Comparison of ENCODE assay signal across 8 mouse cellular contexts in genomic region chr2:152810158-152810941, GRCm38 (mm10). TPM values are rescaled to one million over a fixed set of nuclear protein-coding genes. Genes with fewer than 3 reads are reported as not detected.
DNase-seq lines count a peak whose midpoint lies in the region; ATAC-seq and TF ChIP-seq lines count a peak whose summit lies in the region.

No protein-coding gene starts in this region.

- peaks cover 92% of the 10 kb centered on the region for H3K79me2 ChIP-seq in macrophage (ENCODE audit: inconsistent target)

- DNase-seq in layer of hippocampus, adult 2 months (ENCODE audit: low spot score in 2 of 2), result no peak
- no peak for DNase-seq in layer of hippocampus, adult 9-10 months (ENCODE audit: low spot score)
- DNase-seq in cerebellum, adult 11 months, result no peak
- DNase-seq in neural tube, embryonic 10.5 days (ENCODE audit: extremely low spot score, low spot score), result no peak

- H3K9me3 ChIP-seq in E14TG2a.4 (ENCODE audit: low read length), result no peaks in the 10 kb centered on the region
- H3K9me3 ChIP-seq in hindbrain, embryonic 16.5 days (ENCODE audit: control insufficient read depth, low read length), result no peaks in the 10 kb centered on the region

- no peak overlapping the region for H3K9ac ChIP-seq in hindbrain, embryonic 16.5 days (ENCODE audit: low read depth, low read length)

- no peak overlapping the region for H3K4me3 ChIP-seq in layer of hippocampus, adult 2 months
- peak overlapping the region; percentile 14; the same call in 1 of the 2 replicates for H3K4me3 ChIP-seq in E14TG2a.4 (replicated peaks; ENCODE audit: low read length)
- H3K4me3 ChIP-seq in macrophage (ENCODE audit: inconsistent target), result no peak overlapping the region
- H3K4me3 ChIP-seq in hindbrain, embryonic 16.5 days (ENCODE audit: low read length), result no peak overlapping the region

- WGBS in macrophage (ENCODE audit: missing documents), result 69% methylated on average over 5 of the region's 5 CpGs
- WGBS in hindbrain, embryonic 16.5 days, result 87% methylated on average over 5 of the region's 5 CpGs

- TF ChIP-seq CTCF in layer of hippocampus, adult 2 months (conservative IDR thresholded peaks at IDR 0.05), result no peak
- no peak for TF ChIP-seq CTCF in E14TG2a.4 (conservative IDR thresholded peaks at IDR 0.05; ENCODE audit: low read length)

- H3K36me3 ChIP-seq in E14TG2a.4 (ENCODE audit: insufficient read depth, low read length) (peaks cover 36% of the 10 kb centered on the region), macrophage (ENCODE audit: inconsistent target) (no peaks in the 10 kb centered on the region)
- H3K36me3 ChIP-seq in hindbrain, embryonic 16.5 days (ENCODE audit: control insufficient read depth, insufficient read depth, low read length), result no peaks in the 10 kb centered on the region

- H3K4me1 ChIP-seq in E14TG2a.4 (replicated peaks; ENCODE audit: low read depth, low read length), result peaks cover 97% of the 10 kb centered on the region
- H3K4me1 ChIP-seq in hindbrain, embryonic 16.5 days (ENCODE audit: control insufficient read depth, insufficient read depth, low read depth, low read length), result peaks cover 2% of the 10 kb centered on the region

- peak; percentile 23; the same call in 1 of the 2 replicates for ATAC-seq in erythroblast, adult 5-6 weeks (replicated peaks; ENCODE audit: low FRiP score, poor library complexity, severe bottlenecking)
- no peak for ATAC-seq in hindbrain, embryonic 16.5 days

- H3K27ac ChIP-seq in layer of hippocampus, adult 2 months, result peak overlapping the region; percentile 75
- peak overlapping the region; percentile 99 for H3K27ac ChIP-seq in macrophage
- H3K27ac ChIP-seq in hindbrain, embryonic 16.5 days (ENCODE audit: low read depth, low read length), result no peak overlapping the region

- no peak overlapping the region for H3K4me2 ChIP-seq in hindbrain, embryonic 16.5 days (ENCODE audit: low read length)

- H3K27me3 ChIP-seq in E14TG2a.4 (ENCODE audit: insufficient read depth, low read length), result no peaks in the 10 kb centered on the region
- H3K27me3 ChIP-seq in hindbrain, embryonic 16.5 days (replicated peaks; ENCODE audit: control insufficient read depth, insufficient read depth, low read length), result no peaks in the 10 kb centered on the region

RNA-seq across cellular contexts. Expression of gene Bcl2l1, which starts 21.2 kb away (rescaled TPM):
- 100 to 1,000 TPM; 129 to 134 TPM for total RNA-seq in layer of hippocampus, adult 2 months (2021)
- 543 and 572 TPM in 2 replicates for total RNA-seq in erythroblast, adult 5-6 weeks (2015; ENCODE audit: low replicate concordance)
- total RNA-seq in erythroblast, adult 5-6 weeks (2017; ENCODE audit: low replicate concordance), result 807 and 937 TPM in 2 replicates
- 100 to 1,000 TPM; 136 to 537 (median 201) TPM for total RNA-seq in macrophage (2018; cell fraction: chromatin; rRNA removed)
- 100 to 1,000 TPM in 7 of 26 experiments, 10 to 100 TPM in 19; 72.0 to 192 (median 85.2) TPM for total RNA-seq in macrophage (2018; cell fraction: cytosol; rRNA removed)
- 100 to 1,000 TPM; 131 to 456 (median 217) TPM for total RNA-seq in macrophage (2018; cell fraction: nucleus; rRNA removed)
- 38.6 to 159 TPM (median 48.4 TPM) in 3 replicates for polyA plus RNA-seq in macrophage (2018)
- polyA plus RNA-seq in hindbrain, embryonic 16.5 days (2015; fragmentation: Nextera tagmentation; extraction: Ambion mirVana), result 138 and 159 TPM in 2 replicates

RNA-seq across cellular contexts. Expression of gene Tpx2, which starts 37.4 kb away (rescaled TPM):
- total RNA-seq in layer of hippocampus, adult 2 months (2021), result 1 to 10 TPM; 2.0 to 2.2 TPM
- total RNA-seq in erythroblast, adult 5-6 weeks (2015; ENCODE audit: low replicate concordance), result 39.8 and 43.9 TPM in 2 replicates
- total RNA-seq in erythroblast, adult 5-6 weeks (2017; ENCODE audit: low replicate concordance), result 53.4 and 65.9 TPM in 2 replicates
- total RNA-seq in macrophage (2018; cell fraction: chromatin; rRNA removed), result 10 to 100 TPM in 5 of 26 experiments, 1 to 10 TPM in 21; 2.1 to 18.9 (median 7.1) TPM
- total RNA-seq in macrophage (2018; cell fraction: cytosol; rRNA removed), result 10 to 100 TPM in 13 of 26 experiments, 1 to 10 TPM in 13; 4.3 to 30.1 (median 10.4) TPM
- total RNA-seq in macrophage (2018; cell fraction: nucleus; rRNA removed), result 10 to 100 TPM in 12 of 26 experiments, 1 to 10 TPM in 14; 2.6 to 18.6 (median 9.8) TPM
- polyA plus RNA-seq in macrophage (2018), result 3.4 to 14.0 TPM (median 11.8 TPM) in 3 replicates
- 14.8 and 19.8 TPM in 2 replicates for polyA plus RNA-seq in hindbrain, embryonic 16.5 days (2015; fragmentation: Nextera tagmentation; extraction: Ambion mirVana)

RNA-seq across cellular contexts. Expression of gene Cox4i2, which starts 56.4 kb away (rescaled TPM):
- total RNA-seq in layer of hippocampus, adult 2 months (2021), result 1 to 10 TPM; 1.4 to 1.6 TPM
- total RNA-seq in erythroblast, adult 5-6 weeks (2015; ENCODE audit: low replicate concordance), result not detected in 2 replicates
- not detected in 2 replicates for total RNA-seq in erythroblast, adult 5-6 weeks (2017; ENCODE audit: low replicate concordance)
- not detected for total RNA-seq in macrophage (2018; cell fraction: chromatin; rRNA removed)
- not detected for total RNA-seq in macrophage (2018; cell fraction: cytosol; rRNA removed)
- total RNA-seq in macrophage (2018; cell fraction: nucleus; rRNA removed), result not detected
- polyA plus RNA-seq in macrophage (2018), result not detected in 3 replicates
- 6.7 and 7.0 TPM in 2 replicates for polyA plus RNA-seq in hindbrain, embryonic 16.5 days (2015; fragmentation: Nextera tagmentation; extraction: Ambion mirVana)

Comparison
In these comparisons a context has a peak if more than half of its experiments do, and no peak if none do; other contexts are left out.
1. RNA of gene Bcl2l1, which starts 21.2 kb away (total RNA-seq): 543 to 937 TPM in erythroblast, adult 5-6 weeks; 129 to 134 TPM in layer of hippocampus, adult 2 months; every median in the first group is over 4 times any median in the second.
2. RNA of gene Tpx2, which starts 37.4 kb away (total RNA-seq): 39.8 to 65.9 TPM in erythroblast, adult 5-6 weeks; 2.0 to 2.2 TPM in layer of hippocampus, adult 2 months; every median in the first group is over 10 times any median in the second.